Mouse (Mus musculus): ENCODE measurements around the gene Elobl.

The Elobl gene

GRCm38 (mm10) chr11:88934089-88935000 lies 32.4 kb downstream of the Elobl start:
- no peak for DNase-seq (ENCODE audit: low spot score)

- no peak for DNase-seq (ENCODE audit: low spot score)
Measured at GRCm38 (mm10) chr11:88933030-88933429, 33.7 kb downstream of the Elobl start.

- no peak for DNase-seq (ENCODE audit: low spot score)
Measured at GRCm38 (mm10) chr11:88931692-88932530, 34.8 kb downstream of the Elobl start.

- DNase-seq (ENCODE audit: low spot score) = no peak
Measured at GRCm38 (mm10) chr11:88926566-88926965, 40.2 kb downstream of the Elobl start.

All from embryo, embryonic 10.5 days (tissue).